Mouse (Mus musculus) lung, embryonic 15.5 days (tissue): ENCODE results near the gene Ass1. TPM values are rescaled to one million over a fixed set of nuclear protein-coding genes. Genes with fewer than 3 reads are reported as not detected.

ENCODE experiments used
- ATAC-seq: fragments of 200-750 bp; cut with Nextera tagmentation; 2 replicates; pipeline ENCODE4 v1.8.0; 2017; ENCODE audit warnings: moderate number of reproducible peaks, borderline replicate concordance; ENCODE audit not compliant: low FRiP score, low TSS enrichment; ENCODE audit errors: extremely low read depth
- H3K27ac ChIP-seq: fragments of 300-500 bp; sonication (generic); 2 replicates; pipeline ENCODE4 v1.5.1; 2015; ENCODE audit warnings: moderate library complexity, mild to moderate bottlenecking, inconsistent platforms
- H3K27me3 ChIP-seq: fragments of 300-500 bp; sonication (generic); 2 replicates; pipeline ENCODE4 v1.6.1; 2015; ENCODE audit warnings: inconsistent platforms
- H3K36me3 ChIP-seq: fragments of 300-500 bp; sonication (generic); 2 replicates; pipeline ENCODE4 v1.6.1; 2015; ENCODE audit warnings: inconsistent platforms
- H3K4me1 ChIP-seq: fragments of 300-500 bp; sonication (generic); 2 replicates; pipeline ENCODE4 v1.6.1; 2015; ENCODE audit warnings: inconsistent platforms
- H3K4me2 ChIP-seq: fragments of 300-500 bp; sonication (generic); 2 replicates; pipeline ENCODE4 v1.6.1; 2015; ENCODE audit warnings: inconsistent platforms, mild to moderate bottlenecking, moderate library complexity
- H3K4me3 ChIP-seq: fragments of 300-500 bp; sonication (generic); 2 replicates; pipeline ENCODE4 v1.5.1; 2015; ENCODE audit warnings: mild to moderate bottlenecking, inconsistent platforms
- H3K9ac ChIP-seq: fragments of 300-500 bp; sonication (generic); 2 replicates; pipeline ENCODE4 v1.6.1; 2015; ENCODE audit warnings: inconsistent platforms
- H3K9me3 ChIP-seq: fragments of 300-500 bp; sonication (generic); 2 replicates; pipeline ENCODE4 v1.6.1; 2016; ENCODE audit warnings: inconsistent platforms
- WGBS: fragments of 180-500 bp; shearing (Covaris S2); methylation state at CpG from one replicate; pipeline ENCODE4 v1.1.7; 2015; 5-methylcytosine and 5-hydroxymethylcytosine counted together
- polyA plus RNA-seq: library from polyadenylated mRNA; unstranded; fragments of >200 nt; fragmentation: Nextera tagmentation; extraction: Ambion mirVana; gene quantifications from 2 replicates; pipeline ENCODE4 v1.2.1, GENCODE M21; 2015

Gene Ass1
- polyA plus RNA-seq, 1 experiment from 2014 or later: 37.2 TPM

GRCm38 (mm10) chr2:31458989-31459936, 10.7 kb upstream of the Ass1 start:
- Histone ChIP-seq H3K27me3 (peaks cover 31% of the 10 kb centered on the region), H3K4me1 (peaks cover 44% of the 10 kb centered on the region), H3K9me3 (no peaks in the 10 kb centered on the region), H3K27ac (peak overlapping the region; percentile 92), H3K9ac (no peak overlapping the region), H3K4me3 (peak overlapping the region; percentile 42), H3K36me3 (no peaks in the 10 kb centered on the region), H3K4me2 (peak overlapping the region; percentile 89)
- ATAC-seq: peak; percentile 68
- 23% methylated on average over 16 of the region's 16 CpGs for WGBS

- peak overlapping the region; percentile 49 for H3K9ac ChIP-seq
- peak overlapping the region; percentile 92 for H3K27ac ChIP-seq
- H3K27me3 ChIP-seq: peaks cover 40% of the 10 kb centered on the region
- no peaks in the 10 kb centered on the region for H3K9me3 ChIP-seq
- no peaks in the 10 kb centered on the region for H3K36me3 ChIP-seq
- WGBS: 1% methylated on average over 48 of the region's 48 CpGs
- H3K4me1 ChIP-seq: peaks cover 35% of the 10 kb centered on the region
- H3K4me2 ChIP-seq: peak overlapping the region; percentile 89
- peak; percentile 55; the same call in 1 of the 2 replicates for ATAC-seq
- H3K4me3 ChIP-seq: peak overlapping the region; percentile 42
Observed at GRCm38 (mm10) chr2:31460025-31460571, 9.9 kb upstream of the Ass1 start.

DNA sequence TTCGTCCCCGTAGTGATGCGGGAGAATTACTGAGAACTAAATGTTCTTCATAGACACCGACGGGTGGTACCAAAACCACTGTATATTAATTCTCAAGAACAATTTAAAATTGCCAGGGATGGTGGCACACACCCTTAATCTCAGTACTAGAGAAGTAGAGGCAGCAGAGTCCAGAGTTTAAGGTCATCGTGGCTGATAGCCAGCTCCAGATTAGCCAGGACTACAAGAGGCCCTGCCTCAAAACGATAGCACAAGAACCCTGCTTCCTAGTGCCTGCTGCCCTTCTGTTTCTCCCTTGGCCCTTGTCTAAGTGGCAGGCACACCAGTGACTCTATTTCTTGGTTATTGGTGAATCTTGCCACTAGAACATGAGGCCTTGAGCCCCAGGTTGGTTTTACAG, 9.1 kb upstream of the Ass1 start:
- Histone ChIP-seq H3K27ac (no peak overlapping the region), H3K9ac (no peak overlapping the region), H3K9me3 (no peaks in the 10 kb centered on the region), H3K27me3 (peaks cover 41% of the 10 kb centered on the region), H3K4me3 (no peak overlapping the region), H3K4me1 (peaks cover 35% of the 10 kb centered on the region), H3K4me2 (no peak overlapping the region), H3K36me3 (no peaks in the 10 kb centered on the region)
- 74% methylated on average over 7 of the region's 7 CpGs for WGBS
- ATAC-seq: no peak

DNA sequence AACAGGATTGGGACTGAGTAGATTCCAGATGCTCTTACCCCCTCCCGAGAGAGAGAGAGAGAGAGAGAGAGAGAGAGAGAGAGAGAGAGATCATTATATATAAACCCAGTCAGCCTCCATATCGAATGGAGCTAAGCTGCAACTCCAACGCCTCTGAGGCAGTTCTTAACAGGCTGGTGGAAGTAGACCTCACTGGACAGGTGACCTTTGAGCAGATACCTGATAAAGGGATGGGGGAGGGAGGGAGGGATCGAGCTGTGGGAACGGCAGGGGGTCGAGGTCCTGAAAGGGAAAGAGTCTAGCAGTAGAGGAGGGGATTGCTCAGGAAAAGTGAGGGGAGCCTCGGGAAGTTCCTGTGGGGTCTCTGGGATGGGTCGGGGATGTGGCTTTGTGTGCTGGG, 8.0 kb upstream of the Ass1 start:
- no peak overlapping the region for H3K4me3 ChIP-seq
- peaks cover 35% of the 10 kb centered on the region for H3K4me1 ChIP-seq
- WGBS: 29% methylated on average over 8 of the region's 8 CpGs
- H3K27ac ChIP-seq: no peak overlapping the region
- no peak for ATAC-seq
- H3K36me3 ChIP-seq: no peaks in the 10 kb centered on the region
- no peaks in the 10 kb centered on the region for H3K9me3 ChIP-seq
- no peak overlapping the region for H3K9ac ChIP-seq
- H3K4me2 ChIP-seq: no peak overlapping the region
- peaks cover 41% of the 10 kb centered on the region for H3K27me3 ChIP-seq

GRCm38 (mm10) chr2:31463253-31463652, 6.8 kb upstream of the Ass1 start:
- Histone ChIP-seq H3K27me3 (peaks cover 41% of the 10 kb centered on the region), H3K4me2 (no peak overlapping the region), H3K4me1 (peaks cover 30% of the 10 kb centered on the region), H3K27ac (no peak overlapping the region), H3K9ac (no peak overlapping the region), H3K4me3 (no peak overlapping the region), H3K36me3 (no peaks in the 10 kb centered on the region), H3K9me3 (no peaks in the 10 kb centered on the region)
- WGBS: 42% methylated on average over 7 of the region's 7 CpGs
- ATAC-seq: no peak

- no peak for ATAC-seq
- no peak overlapping the region for H3K9ac ChIP-seq
- 42% methylated on average over 8 of the region's 8 CpGs for WGBS
- H3K4me3 ChIP-seq: no peak overlapping the region
- no peak overlapping the region for H3K4me2 ChIP-seq
- no peaks in the 10 kb centered on the region for H3K9me3 ChIP-seq
- H3K27me3 ChIP-seq: peaks cover 42% of the 10 kb centered on the region
- H3K36me3 ChIP-seq: no peaks in the 10 kb centered on the region
- no peak overlapping the region for H3K27ac ChIP-seq
- peaks cover 23% of the 10 kb centered on the region for H3K4me1 ChIP-seq
Observed at GRCm38 (mm10) chr2:31463696-31464528, 6.1 kb upstream of the Ass1 start.

- Histone ChIP-seq H3K4me1 (peaks cover 24% of the 10 kb centered on the region), H3K4me2 (no peak overlapping the region), H3K27ac (no peak overlapping the region), H3K4me3 (no peak overlapping the region), H3K9me3 (no peaks in the 10 kb centered on the region), H3K9ac (no peak overlapping the region), H3K27me3 (peaks cover 42% of the 10 kb centered on the region), H3K36me3 (no peaks in the 10 kb centered on the region)
- 73% methylated on average over 6 of the region's 6 CpGs for WGBS
- no peak for ATAC-seq
Observed at GRCm38 (mm10) chr2:31464529-31464910, 5.5 kb upstream of the Ass1 start.

GRCm38 (mm10) chr2:31467457-31467856, 2.5 kb upstream of the Ass1 start:
- no peak for ATAC-seq
- no peaks in the 10 kb centered on the region for H3K36me3 ChIP-seq
- H3K27me3 ChIP-seq: peaks cover 51% of the 10 kb centered on the region
- no peak overlapping the region for H3K27ac ChIP-seq
- no peak overlapping the region for H3K4me2 ChIP-seq
- H3K4me1 ChIP-seq: peaks cover 27% of the 10 kb centered on the region
- no peaks in the 10 kb centered on the region for H3K9me3 ChIP-seq
- H3K9ac ChIP-seq: no peak overlapping the region
- WGBS: 84% methylated on average over 1 of the region's 1 CpGs
- no peak overlapping the region for H3K4me3 ChIP-seq

- no peak overlapping the region for H3K4me2 ChIP-seq
- H3K4me1 ChIP-seq: peaks cover 21% of the 10 kb centered on the region
- peaks cover 50% of the 10 kb centered on the region for H3K27me3 ChIP-seq
- WGBS: 81% methylated on average over 7 of the region's 7 CpGs
- no peak overlapping the region for H3K4me3 ChIP-seq
- no peak overlapping the region for H3K27ac ChIP-seq
- no peaks in the 10 kb centered on the region for H3K36me3 ChIP-seq
- no peak overlapping the region for H3K9ac ChIP-seq
- no peak for ATAC-seq
- H3K9me3 ChIP-seq: no peaks in the 10 kb centered on the region
Observed at GRCm38 (mm10) chr2:31468857-31469256, 1.1 kb upstream of the Ass1 start.

DNA sequence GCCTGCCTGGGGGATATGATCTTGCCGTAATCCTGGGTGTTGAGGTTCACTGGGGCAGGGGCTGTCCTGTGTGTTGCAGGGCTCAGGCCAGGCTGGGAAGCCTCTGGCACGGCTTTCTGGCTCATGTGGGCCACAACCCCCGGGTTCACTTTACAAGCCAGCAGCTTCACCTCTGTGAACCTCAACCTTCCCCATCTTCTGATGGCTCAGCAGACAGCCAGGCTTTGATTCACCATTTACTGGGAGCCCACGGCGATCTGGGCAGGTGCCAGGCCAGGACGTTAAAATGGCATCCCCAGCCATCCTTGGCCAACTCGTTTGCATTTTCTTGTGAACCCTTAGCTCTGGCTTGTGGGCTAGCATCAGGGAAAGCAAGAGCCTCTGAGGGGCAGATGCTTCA, 527 bp upstream of the Ass1 start:
- Histone ChIP-seq H3K36me3 (no peaks in the 10 kb centered on the region), H3K27ac (peak overlapping the region; percentile 2; the same call in 1 of the 2 replicates), H3K4me2 (peak overlapping the region; percentile 92), H3K9ac (0 out of 2 replicates have a peak overlapping the region, but pooled peaks have one; percentile 11), H3K27me3 (peaks cover 44% of the 10 kb centered on the region), H3K9me3 (no peaks in the 10 kb centered on the region), H3K4me3 (peak overlapping the region; percentile 48), H3K4me1 (peaks cover 18% of the 10 kb centered on the region)
- ATAC-seq: no peak
- 25% methylated on average over 7 of the region's 7 CpGs for WGBS

- peaks cover 18% of the 10 kb centered on the region for H3K4me1 ChIP-seq
- WGBS: 9% methylated on average over 19 of the region's 19 CpGs
- H3K4me3 ChIP-seq: peak overlapping the region; percentile 48
- peaks cover 37% of the 10 kb centered on the region for H3K27me3 ChIP-seq
- H3K4me2 ChIP-seq: peak overlapping the region; percentile 92
- no peaks in the 10 kb centered on the region for H3K9me3 ChIP-seq
- no peaks in the 10 kb centered on the region for H3K36me3 ChIP-seq
- ATAC-seq: peak; percentile 48; the same call in 1 of the 2 replicates
- H3K9ac ChIP-seq: peak overlapping the region; percentile 50
- H3K27ac ChIP-seq: no peak overlapping the region
Observed at GRCm38 (mm10) chr2:31470683-31471385, 827 bp downstream of the Ass1 start.
